In the genomic region with DNA sequence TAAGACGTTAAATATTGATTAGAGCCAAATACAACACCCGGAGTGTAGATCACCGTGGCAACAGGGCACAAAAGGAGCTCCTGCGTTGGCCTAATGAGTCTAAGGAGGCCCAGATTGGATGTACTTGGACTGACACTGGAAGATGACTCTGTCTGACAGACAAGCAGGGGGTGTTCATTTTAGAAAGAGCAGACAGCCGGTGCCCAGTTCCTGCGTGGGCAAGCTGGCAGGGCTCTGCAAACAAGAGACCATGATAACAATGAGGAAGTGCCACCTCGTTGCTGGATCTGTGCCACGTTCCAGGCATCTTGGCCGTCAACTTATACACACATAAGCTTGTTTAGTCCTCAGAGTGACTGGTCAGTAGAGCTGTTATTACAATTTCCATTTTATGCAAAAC, we compare ENCODE assay signal across 12 mouse cellular contexts.
DNase-seq lines count a peak whose midpoint lies in the region; ATAC-seq and TF ChIP-seq lines count a peak whose summit lies in the region.
"Had no signal": no experiment of that assay in that cellular context is flagged by ENCODE, and none has a peak within 500 bp of the region (broad histone marks: within the 10 kb centered on the region; RNA-seq: fewer than 3 reads in every experiment).

No protein-coding gene starts in this region.

- no peaks in the 10 kb centered on the region for H3K36me3 ChIP-seq in thymus, adult 2 months (ENCODE audit: control insufficient read depth, insufficient read depth, low read length)
- H3K36me3 ChIP-seq: G1E; heart, embryonic 13.5 days had no signal

- ATAC-seq in cerebellum, adult (ENCODE audit: insufficient number of reproducible peaks, low FRiP score, low TSS enrichment): no peak

- no peaks in the 10 kb centered on the region for H3K4me1 ChIP-seq in thymus, adult 2 months (replicated peaks; ENCODE audit: control insufficient read depth, insufficient read depth, low read length)
- H3K4me1 ChIP-seq: heart, embryonic 13.5 days had no signal

- WGBS in thymus, adult 2 months: 53% methylated on average over 9 of the region's 9 CpGs

- DNase-seq in cerebellum, adult 11 months: peak; percentile 35
- DNase-seq in Muller cell, postnatal 12 days (ENCODE audit: inconsistent ontology term): peak; percentile 52
- DNase-seq in frontal cortex, postnatal 36 days (ENCODE audit: low spot score in 2 of 2): peak; percentile 38 to 58
- peak; percentile 41 for DNase-seq in lung, postnatal 10 days
- no peak for DNase-seq in thymus, adult 2 months
- no peak for DNase-seq in ovary, postnatal 36 days (ENCODE audit: low spot score)
- DNase-seq in embryo, embryonic 11 days: no peak
- DNase-seq: kidney, adult 18-20 months had no signal

- H3K4me3 ChIP-seq in thymus, adult 2 months (ENCODE audit: control insufficient read depth, insufficient read depth, low read length): no peak overlapping the region
- H3K4me3 ChIP-seq: heart, embryonic 13.5 days had no signal

- no peak for TF ChIP-seq CTCF in thymus, adult 2 months (IDR thresholded peaks at IDR 0.05; ENCODE audit: borderline replicate concordance, control insufficient read depth, extremely low read depth, insufficient read depth, low read length, poor library complexity)

- H3K27me3 ChIP-seq in thymus, adult 2 months (ENCODE audit: control insufficient read depth, insufficient read depth, low read length): no peaks in the 10 kb centered on the region

- no peak overlapping the region for H3K27ac ChIP-seq in thymus, adult 2 months (ENCODE audit: control insufficient read depth, insufficient read depth, low read length)
- H3K27ac ChIP-seq: heart, embryonic 13.5 days; macrophage had no signal

- no peak for TF ChIP-seq POLR2A in thymus, adult 2 months (IDR thresholded peaks at IDR 0.05; ENCODE audit: control insufficient read depth, extremely low read depth, insufficient read depth, low read length, poor library complexity)

Comparison
In these comparisons a context has a peak if more than half of its experiments do, and no peak if none do; other contexts are left out.
1. DNase-seq: peak in cerebellum, adult 11 months (single experiment), Muller cell, postnatal 12 days (single experiment), frontal cortex, postnatal 36 days (2 of 2) and lung, postnatal 10 days (single experiment); none in thymus, adult 2 months (single experiment), ovary, postnatal 36 days (single experiment) and embryo, embryonic 11 days (single experiment).